Mouse (Mus musculus) midbrain, embryonic 16.5 days (tissue): ENCODE measurements at regions not wholly inside any gene's neighbourhood (a gene's known extent, or its start where the extent isn't known, plus 50 kb on each side); places are given as distances from the start of the nearest gene placed in this dataset.

ENCODE experiments used
- ATAC-seq: fragments of 200-750 bp; cut with Nextera tagmentation; 2 replicates; pipeline ENCODE4 v1.8.0; 2017; ENCODE audit warnings: moderate TSS enrichment
- H3K27ac ChIP-seq: fragments of 300-500 bp; sonication (generic); 2 replicates; pipeline ENCODE4 v1.5.1; 2014; ENCODE audit warnings: mild to moderate bottlenecking, low read length, mixed read lengths
- H3K27me3 ChIP-seq: fragments of 300-500 bp; sonication (generic); 2 replicates; pipeline ENCODE4 v1.6.1; 2014; ENCODE audit warnings: low read depth, low read length, mixed read lengths; ENCODE audit not compliant: control insufficient read depth, insufficient read depth
- H3K36me3 ChIP-seq: fragments of 300-500 bp; sonication (generic); 2 replicates; pipeline ENCODE4 v1.6.1; 2014; ENCODE audit warnings: mild to moderate bottlenecking, low read length, moderate library complexity, mixed read lengths; ENCODE audit not compliant: control insufficient read depth, insufficient read depth
- H3K4me1 ChIP-seq: fragments of 300-500 bp; sonication (generic); 2 replicates; pipeline ENCODE4 v1.6.1; 2014; ENCODE audit warnings: mild to moderate bottlenecking, low read length, mixed read lengths; ENCODE audit not compliant: control insufficient read depth, insufficient read depth
- H3K4me2 ChIP-seq: fragments of 300-500 bp; sonication (generic); 2 replicates; pipeline ENCODE4 v1.6.1; 2014; ENCODE audit warnings: mild to moderate bottlenecking, low read length, mixed read lengths
- H3K4me3 ChIP-seq: fragments of 300-500 bp; sonication (generic); 2 replicates; pipeline ENCODE4 v1.5.1; 2014; ENCODE audit warnings: low read depth, mild to moderate bottlenecking, low read length, moderate library complexity, mixed read lengths
- H3K9ac ChIP-seq: fragments of 300-500 bp; sonication (generic); 2 replicates; pipeline ENCODE4 v1.6.1; 2014; ENCODE audit warnings: low read depth, low read length, mixed read lengths
- H3K9me3 ChIP-seq: fragments of 300-500 bp; sonication (generic); replicated peaks from 2 replicates; pipeline ENCODE4 v1.6.1; 2014; ENCODE audit warnings: mild to moderate bottlenecking, low read length, mixed read lengths; ENCODE audit not compliant: control insufficient read depth, poor library complexity, severe bottlenecking
- WGBS: fragments of 180-500 bp; shearing (Covaris S2); extraction: QIAGEN DNeasy Blood & Tissue Kit; methylation state at CpG from one replicate; pipeline ENCODE4 v1.1.7; 2014; 5-methylcytosine and 5-hydroxymethylcytosine counted together

DNA sequence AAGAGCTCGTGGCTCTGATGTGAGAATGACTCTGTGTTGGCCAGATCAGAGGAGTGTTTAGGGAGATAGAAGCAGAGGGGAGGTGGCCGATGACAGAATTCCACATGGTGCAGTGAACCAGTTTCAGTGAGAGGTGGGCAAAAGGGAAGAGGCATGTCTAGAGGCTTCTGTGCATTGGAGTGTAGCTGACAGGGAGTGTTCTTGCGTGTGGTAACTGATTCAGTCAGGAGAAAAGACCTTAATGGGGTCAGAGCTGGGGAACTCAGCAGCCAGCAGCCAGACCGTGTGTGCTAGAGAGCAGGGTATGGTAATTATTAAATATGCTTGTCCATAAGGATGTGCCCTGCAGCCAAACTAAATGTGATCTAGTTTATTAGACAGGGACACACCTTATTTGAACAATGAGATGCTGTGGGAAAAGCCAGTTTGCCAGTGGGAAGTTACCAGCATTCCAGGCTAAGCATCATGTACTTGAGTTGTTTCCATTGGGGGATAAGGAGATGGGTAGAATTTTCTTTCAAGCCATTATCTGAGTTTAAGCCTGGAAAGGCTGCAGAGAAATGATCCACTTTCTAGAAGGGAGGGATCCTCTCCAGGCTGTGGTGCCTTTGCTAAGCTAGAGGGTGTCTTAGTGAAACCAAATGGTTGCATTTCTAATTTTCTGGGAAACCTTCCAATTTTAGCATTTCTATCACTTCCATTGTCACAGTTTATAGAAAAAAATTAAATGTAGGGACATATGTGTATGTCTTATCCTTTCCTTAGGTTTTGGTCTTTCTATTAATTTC lies 129.5 kb downstream of the Rsl24d1 start:
- 49% methylated on average over 4 of the region's 4 CpGs for WGBS
- no peak overlapping the region for H3K27ac ChIP-seq

DNA sequence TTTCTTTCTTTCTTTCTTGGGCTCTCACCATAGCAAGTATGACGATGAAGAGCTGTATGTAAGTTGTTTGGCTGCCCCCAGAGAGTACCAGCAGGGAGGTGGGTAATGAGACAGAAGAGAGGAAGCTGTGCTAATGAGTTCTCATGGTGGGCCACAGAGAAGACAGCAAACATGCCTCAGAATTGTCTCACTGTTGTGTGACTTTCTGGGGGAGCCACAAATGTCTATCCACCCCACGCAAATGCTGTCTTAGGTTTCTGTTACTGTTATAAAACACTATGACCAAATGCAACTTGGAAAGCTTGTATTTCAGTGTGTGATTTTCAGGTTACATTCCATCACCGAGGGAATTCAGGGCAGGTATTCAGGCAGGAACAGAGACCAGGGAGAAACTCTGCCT lies 131.0 kb downstream of the Rsl24d1 start:
- Histone ChIP-seq H3K9ac (no peak overlapping the region), H3K27ac (no peak overlapping the region), H3K4me3 (no peak overlapping the region), H3K4me1 (peaks cover 9% of the 10 kb centered on the region), H3K36me3 (no peaks in the 10 kb centered on the region), H3K27me3 (no peaks in the 10 kb centered on the region), H3K4me2 (no peak overlapping the region), H3K9me3 (no peaks in the 10 kb centered on the region)
- ATAC-seq: no peak
- 81% methylated on average over 3 of the region's 3 CpGs for WGBS

More for the DNA sequence above, 129.5 kb downstream of the Rsl24d1 start:
- peak; percentile 36; the same call in 1 of the 2 replicates for ATAC-seq
- Histone ChIP-seq H3K9me3 (no peaks in the 10 kb centered on the region), H3K36me3 (no peaks in the 10 kb centered on the region), H3K9ac (no peak overlapping the region), H3K27me3 (no peaks in the 10 kb centered on the region), H3K4me3 (no peak overlapping the region), H3K4me1 (peaks cover 9% of the 10 kb centered on the region), H3K4me2 (no peak overlapping the region)

DNA sequence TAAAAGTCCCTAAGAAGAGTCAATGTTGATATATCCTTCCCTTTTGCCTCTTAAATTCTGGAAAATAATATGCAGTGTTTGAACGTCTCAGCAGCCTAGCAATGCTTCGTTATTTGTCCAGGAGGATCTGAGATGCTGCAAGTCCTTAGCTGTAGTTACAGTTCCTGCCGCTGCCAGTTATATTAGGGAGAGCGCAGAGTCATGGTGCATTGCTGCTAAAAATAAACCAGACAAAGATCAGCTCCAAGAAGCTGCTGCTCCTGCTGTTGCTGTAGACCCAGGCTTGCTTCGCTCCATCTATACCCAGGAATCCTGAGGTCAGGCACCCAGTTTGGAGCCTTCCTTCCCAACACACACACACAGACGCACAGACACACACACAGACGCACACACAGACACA lies 132.3 kb downstream of the Rsl24d1 start:
- WGBS: 64% methylated on average over 7 of the region's 7 CpGs
- Histone ChIP-seq H3K27ac (peak overlapping the region; percentile 75), H3K4me3 (no peak overlapping the region), H3K9me3 (no peaks in the 10 kb centered on the region), H3K4me1 (peaks cover 9% of the 10 kb centered on the region), H3K9ac (no peak overlapping the region), H3K27me3 (no peaks in the 10 kb centered on the region), H3K36me3 (no peaks in the 10 kb centered on the region), H3K4me2 (no peak overlapping the region)
- ATAC-seq: peak; percentile 59; the same call in 1 of the 2 replicates

DNA sequence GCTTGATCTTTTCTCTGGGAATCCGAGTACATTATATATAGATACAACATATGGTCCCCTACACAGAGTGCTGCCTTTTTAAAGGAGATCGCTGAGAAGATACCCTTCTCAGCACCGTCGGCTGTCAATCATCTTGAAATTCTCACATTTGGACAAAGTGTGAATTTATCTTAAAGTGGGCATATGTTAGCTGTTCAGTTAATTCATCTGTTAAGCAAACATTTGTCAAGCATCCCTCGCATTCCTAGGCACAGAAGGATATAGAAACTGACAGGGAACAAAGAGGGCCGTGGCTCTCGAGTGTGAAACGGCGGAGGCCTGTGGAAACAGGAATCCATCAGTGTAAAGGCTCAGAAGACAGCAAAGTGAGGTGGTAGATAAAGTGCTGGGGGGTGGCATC lies 144.9 kb downstream of the Rsl24d1 start:
- WGBS: 66% methylated on average over 9 of the region's 9 CpGs
- H3K4me3 ChIP-seq: no peak overlapping the region
- no peak overlapping the region for H3K9ac ChIP-seq
- no peak overlapping the region for H3K4me2 ChIP-seq
- H3K4me1 ChIP-seq: no peaks in the 10 kb centered on the region
- no peaks in the 10 kb centered on the region for H3K36me3 ChIP-seq
- no peaks in the 10 kb centered on the region for H3K9me3 ChIP-seq
- no peak overlapping the region for H3K27ac ChIP-seq
- no peaks in the 10 kb centered on the region for H3K27me3 ChIP-seq
- ATAC-seq: no peak

DNA sequence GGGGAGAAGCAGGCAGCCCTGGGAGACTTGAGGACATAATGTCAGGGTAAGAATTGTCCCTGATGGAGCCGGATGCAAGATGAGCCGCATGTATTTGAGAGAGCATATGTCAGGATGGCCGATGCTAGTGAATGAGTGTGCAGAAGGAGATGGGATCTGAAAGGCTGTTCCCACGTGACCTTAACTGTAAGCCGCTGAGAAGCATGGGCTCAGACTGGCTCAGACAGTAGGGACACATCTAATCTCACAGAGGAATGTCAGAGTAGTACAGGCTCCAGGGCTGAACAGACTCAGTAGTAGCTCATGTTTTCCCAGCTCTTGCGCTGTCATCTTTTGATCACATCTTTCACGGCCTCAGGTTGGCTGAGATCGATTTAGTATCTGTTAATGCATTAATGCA lies 145.4 kb downstream of the Rsl24d1 start:
- Histone ChIP-seq H3K4me1 (no peaks in the 10 kb centered on the region), H3K4me2 (no peak overlapping the region), H3K9me3 (no peaks in the 10 kb centered on the region), H3K36me3 (no peaks in the 10 kb centered on the region), H3K27me3 (no peaks in the 10 kb centered on the region), H3K9ac (no peak overlapping the region), H3K27ac (no peak overlapping the region), H3K4me3 (no peak overlapping the region)
- WGBS: 82% methylated on average over 8 of the region's 8 CpGs
- no peak for ATAC-seq

DNA sequence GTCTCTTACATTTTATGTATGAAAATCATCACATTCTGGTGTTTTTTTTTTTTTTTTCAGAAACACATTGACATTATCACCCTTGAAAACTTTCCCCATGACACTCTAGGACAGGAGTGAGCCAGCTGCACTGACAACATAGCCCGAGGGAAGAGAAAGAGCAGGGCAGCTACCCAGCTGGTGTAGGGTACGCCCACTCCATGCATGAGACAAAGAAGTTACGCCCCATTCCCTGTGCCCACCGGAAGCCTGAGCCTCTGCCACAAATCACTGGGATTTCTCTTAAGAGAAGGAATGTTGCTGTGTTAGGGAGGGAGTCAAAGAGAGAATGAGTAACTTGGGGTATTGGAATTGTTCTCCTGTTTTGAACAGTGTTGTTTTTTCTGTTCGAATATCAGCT lies 149.5 kb downstream of the Rsl24d1 start:
- 29% methylated on average over 5 of the region's 5 CpGs for WGBS
- Histone ChIP-seq H3K4me1 (no peaks in the 10 kb centered on the region), H3K27ac (no peak overlapping the region), H3K9ac (no peak overlapping the region), H3K4me2 (no peak overlapping the region), H3K36me3 (no peaks in the 10 kb centered on the region), H3K4me3 (no peak overlapping the region), H3K27me3 (no peaks in the 10 kb centered on the region), H3K9me3 (no peaks in the 10 kb centered on the region)
- no peak for ATAC-seq

DNA sequence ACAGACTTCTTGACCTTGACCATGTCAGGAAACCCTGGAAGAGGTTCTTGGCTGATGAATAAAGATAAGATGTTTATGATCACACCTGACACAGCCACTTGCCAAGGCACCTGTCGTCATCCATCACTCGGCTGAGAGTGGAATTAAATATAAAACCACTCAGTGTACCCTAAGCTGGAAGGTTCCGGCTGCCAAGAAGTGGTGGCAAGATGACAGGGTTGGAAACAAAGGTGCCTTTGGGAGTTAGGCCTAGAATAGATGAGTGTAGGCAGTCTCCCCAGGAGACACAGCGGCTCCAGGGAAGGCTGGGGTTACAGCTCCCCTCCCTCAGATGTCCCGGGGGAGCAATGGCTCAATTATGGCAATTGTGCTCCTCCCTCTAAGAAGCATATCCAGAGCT lies 157.0 kb downstream of the Rsl24d1 start:
- Histone ChIP-seq H3K4me1 (no peaks in the 10 kb centered on the region), H3K27ac (no peak overlapping the region), H3K9ac (no peak overlapping the region), H3K9me3 (no peaks in the 10 kb centered on the region), H3K4me3 (no peak overlapping the region), H3K27me3 (no peaks in the 10 kb centered on the region), H3K36me3 (no peaks in the 10 kb centered on the region), H3K4me2 (no peak overlapping the region)
- WGBS: 83% methylated on average over 5 of the region's 5 CpGs
- ATAC-seq: no peak

DNA sequence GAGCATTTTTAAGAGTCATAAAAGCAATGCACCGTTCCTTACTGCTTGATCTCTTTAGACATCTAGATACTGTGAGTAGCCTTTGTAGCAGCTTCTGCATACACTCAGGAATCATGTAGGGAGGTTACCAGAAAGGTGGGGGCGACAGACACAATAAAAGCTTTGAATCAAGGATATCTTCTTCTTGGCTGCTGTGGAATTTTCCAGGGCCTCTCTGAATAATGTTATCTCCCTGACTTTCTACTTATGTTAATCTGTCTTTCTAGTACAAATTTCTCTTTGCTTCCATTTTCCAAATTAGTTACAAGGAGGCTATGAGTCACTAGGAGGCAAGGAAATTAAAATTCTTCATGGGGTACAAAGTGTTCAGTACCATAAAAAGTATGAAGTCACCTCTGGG lies 159.4 kb downstream of the Rsl24d1 start:
- Histone ChIP-seq H3K9ac (no peak overlapping the region), H3K27ac (no peak overlapping the region), H3K4me3 (no peak overlapping the region), H3K9me3 (no peaks in the 10 kb centered on the region), H3K4me1 (peaks cover 2% of the 10 kb centered on the region; the same call in 1 of the 2 replicates), H3K36me3 (no peaks in the 10 kb centered on the region), H3K27me3 (no peaks in the 10 kb centered on the region), H3K4me2 (no peak overlapping the region)
- no peak for ATAC-seq
- WGBS: 77% methylated on average over 2 of the region's 2 CpGs

DNA sequence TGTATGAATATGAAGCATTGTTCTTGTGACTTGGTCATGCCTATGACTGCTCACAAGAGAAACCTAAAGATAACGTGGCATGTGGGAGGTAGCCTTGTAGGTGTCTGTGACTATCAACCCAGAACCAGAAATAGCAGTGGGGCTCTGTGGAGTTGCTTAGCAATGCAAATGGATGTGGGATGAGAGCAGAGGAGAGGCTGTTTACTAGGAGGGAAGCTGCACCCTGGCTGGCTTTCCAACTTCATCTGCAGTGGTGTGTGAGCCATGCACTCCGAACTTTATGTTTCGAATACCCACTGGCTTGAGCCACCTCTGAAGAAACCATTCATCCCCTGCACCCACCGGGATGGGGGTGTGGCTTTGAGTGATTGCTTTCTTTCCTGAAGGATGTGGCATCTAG lies 160.5 kb downstream of the Rsl24d1 start:
- whole genome bisulfite sequencing: 83% methylated on average over 4 of the region's 4 CpGs
- Histone ChIP-seq H3K27me3 (no peaks in the 10 kb centered on the region), H3K4me2 (no peak overlapping the region), H3K9ac (no peak overlapping the region), H3K9me3 (no peaks in the 10 kb centered on the region), H3K36me3 (no peaks in the 10 kb centered on the region), H3K27ac (no peak overlapping the region), H3K4me3 (no peak overlapping the region), H3K4me1 (peaks cover 2% of the 10 kb centered on the region; the same call in 1 of the 2 replicates)
- ATAC-seq: no peak
